Mouse (Mus musculus) WW6 (cell line): ENCODE data around the gene Enthd1.

Experiments used
- DNase-seq: peaks from one replicate; pipeline ENCODE4 v3.0.0-alpha.2; 2013; ENCODE audit warnings: low read depth, low spot score

Enthd1 gene

GRCm38 (mm10) chr15:80485601-80486000 is 79.4 kb downstream of the Enthd1 start:
- no peak for DNase-seq

- DNase-seq, result no peak
Measured at GRCm38 (mm10) chr15:80483041-80483705, 81.8 kb downstream of the Enthd1 start.

- DNase-seq, result no peak
Measured at GRCm38 (mm10) chr15:80482348-80482747, 82.6 kb downstream of the Enthd1 start.

GRCm38 (mm10) chr15:80474429-80475002 is 90.4 kb downstream of the Enthd1 start:
- no peak for DNase-seq

GRCm38 (mm10) chr15:80467876-80468275 is 97.1 kb downstream of the Enthd1 start:
- no peak for DNase-seq

- peak; percentile 9 for DNase-seq
Measured at GRCm38 (mm10) chr15:80462106-80462505, 102.8 kb downstream of the Enthd1 start.

- DNase-seq, result no peak
Measured at GRCm38 (mm10) chr15:80461446-80461845, 103.5 kb downstream of the Enthd1 start.

- DNase-seq, result no peak
Measured at GRCm38 (mm10) chr15:80460011-80460410, 104.9 kb downstream of the Enthd1 start.

- DNase-seq, result no peak
Measured at GRCm38 (mm10) chr15:80457984-80458383, 107.0 kb downstream of the Enthd1 start.

- DNase-seq, result no peak
Measured at GRCm38 (mm10) chr15:80454486-80454885, 110.5 kb downstream of the Enthd1 start.

- DNase-seq, result no peak
Measured at GRCm38 (mm10) chr15:80452425-80452824, 112.5 kb downstream of the Enthd1 start.

GRCm38 (mm10) chr15:80445956-80446687 is 118.8 kb downstream of the Enthd1 start:
- DNase-seq, result no peak

- no peak for DNase-seq
Measured at GRCm38 (mm10) chr15:80440195-80440594, 124.8 kb downstream of the Enthd1 start.

GRCm38 (mm10) chr15:80438423-80438822 is 126.5 kb downstream of the Enthd1 start:
- no peak for DNase-seq

- DNase-seq, result no peak
Measured at GRCm38 (mm10) chr15:80437996-80438395, 127.0 kb downstream of the Enthd1 start.

GRCm38 (mm10) chr15:80436961-80437360 is 128.0 kb downstream of the Enthd1 start:
- DNase-seq, result no peak

- no peak for DNase-seq
Measured at GRCm38 (mm10) chr15:80430324-80430723, 134.6 kb downstream of the Enthd1 start.

GRCm38 (mm10) chr15:80418146-80418545 is 146.8 kb downstream of the Enthd1 start:
- DNase-seq, result no peak

- DNase-seq, result no peak
Measured at GRCm38 (mm10) chr15:80417066-80417465, 147.9 kb downstream of the Enthd1 start.

- DNase-seq, result no peak
Measured at GRCm38 (mm10) chr15:80415132-80415531, 149.8 kb downstream of the Enthd1 start.

- no peak for DNase-seq
Measured at GRCm38 (mm10) chr15:80413988-80414721, 150.8 kb downstream of the Enthd1 start.

GRCm38 (mm10) chr15:80413070-80413469 is 151.9 kb downstream of the Enthd1 start:
- DNase-seq, result no peak
